Mouse (Mus musculus) testis, postnatal 14 days (tissue): ENCODE results near the gene Bcl2l15.
A peak's percentile ranks its signal among the peaks of the same experiment; 100 is the strongest.
"Not testable (repeated sequence)": the region's sequence is repeated elsewhere in the genome, so short reads cannot be mapped to it uniquely, and the experiment has no call there.

Source experiments
- DNase-seq: peaks from one replicate; pipeline ENCODE4 v3.0.0; 2021; ENCODE audit warnings: low spot score

Gene Bcl2l15

DNA sequence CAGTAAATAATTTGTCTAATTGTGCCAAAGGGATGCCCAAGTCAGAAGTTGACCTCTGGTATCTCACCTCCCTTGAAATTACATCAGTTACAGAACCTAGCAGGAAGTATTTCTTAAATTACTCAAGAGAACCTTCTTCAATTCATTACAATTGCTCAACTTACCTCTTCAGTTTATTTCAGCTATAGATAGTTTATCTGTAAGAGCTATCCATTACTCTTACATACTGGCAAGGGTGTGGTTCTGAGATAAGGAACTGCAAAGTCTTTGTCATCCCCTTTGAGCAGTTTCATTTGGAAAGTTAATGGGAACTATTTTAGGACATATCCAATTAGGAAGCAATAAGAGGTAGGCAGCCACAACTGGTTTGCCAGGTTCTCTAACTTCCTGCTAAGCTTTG lies at the start of gene Bcl2l15:
Gene Bcl2l15 (plus strand): TSS at position 176 of the 400 bp plus-strand sequence.
- no peak for DNase-seq

DNA sequence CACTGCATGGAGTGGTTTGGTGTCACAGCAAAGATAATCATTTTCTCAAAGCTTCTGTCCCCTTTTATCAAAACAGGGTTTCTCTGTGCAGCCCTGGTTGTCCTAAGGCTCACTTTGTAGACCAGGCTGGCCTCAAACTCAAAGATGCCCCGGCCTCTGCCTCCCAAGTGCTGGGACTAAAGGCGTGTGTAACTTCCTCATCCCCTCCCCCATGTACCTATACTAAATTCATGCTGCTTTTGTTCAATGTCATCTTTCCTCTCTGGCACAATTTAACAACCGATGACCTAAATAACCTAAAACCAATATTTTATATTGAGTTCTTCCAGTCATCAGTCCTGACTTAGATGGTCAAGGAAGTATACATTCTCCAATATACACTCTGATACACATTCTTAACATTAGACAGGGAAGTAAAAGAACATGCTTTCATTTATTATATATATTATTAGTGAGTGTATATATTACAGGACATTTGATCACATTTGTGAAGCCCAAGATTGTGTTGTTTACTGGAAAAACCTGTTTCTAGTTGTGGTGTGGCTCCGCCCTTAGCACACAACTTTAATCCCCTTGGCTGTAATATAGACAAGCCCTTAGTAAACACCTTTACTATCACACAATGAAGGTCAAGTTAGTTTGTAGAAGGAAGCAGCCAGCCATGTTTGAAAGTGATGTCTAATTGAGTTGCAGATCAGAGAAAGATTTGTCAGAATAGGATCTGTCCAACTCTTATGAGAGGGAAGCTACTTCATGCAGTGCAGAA lies 49.4 kb upstream of the Bcl2l15 start:
- DNase-seq, result no peak

DNA sequence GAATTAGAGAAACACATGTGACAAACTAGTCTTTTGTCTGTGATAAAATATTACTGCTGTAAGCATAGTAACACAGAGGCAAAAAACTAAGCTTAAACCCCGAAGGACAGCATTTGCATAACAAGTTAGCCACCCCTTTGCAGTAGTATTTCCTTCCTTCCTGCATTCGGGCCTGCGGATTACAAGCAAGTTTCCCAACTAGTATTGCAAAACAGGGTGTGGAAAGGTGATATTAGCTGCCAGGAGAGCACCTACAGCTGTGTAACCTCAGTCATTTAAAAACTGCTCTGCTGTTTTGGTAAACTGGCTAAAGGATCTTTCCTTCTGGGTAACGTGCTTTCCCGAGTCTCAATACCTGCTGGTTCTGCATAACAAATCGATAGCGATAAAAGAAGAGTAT lies 45.2 kb upstream of the Bcl2l15 start:
- DNase-seq, result no peak

DNA sequence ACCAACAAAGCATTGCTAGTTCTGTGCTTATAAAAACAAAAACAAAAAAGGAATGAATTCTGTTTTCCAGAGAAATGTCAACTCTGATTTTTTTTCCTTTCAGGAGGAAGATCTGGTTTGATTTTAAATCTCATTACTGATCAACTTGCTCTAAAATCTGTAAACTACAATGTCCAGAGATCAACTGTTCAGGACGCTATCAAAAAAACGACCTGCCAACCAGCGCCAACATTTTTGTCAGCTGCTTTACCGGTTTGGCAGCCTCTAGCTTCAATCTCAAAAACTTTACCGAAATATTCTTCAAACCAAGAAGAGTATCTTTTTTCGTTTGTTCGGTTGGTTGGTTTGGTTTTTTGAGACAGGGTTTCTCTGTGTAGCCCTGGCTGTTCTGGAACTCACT lies 43.3 kb upstream of the Bcl2l15 start:
- DNase-seq, result no peak

DNA sequence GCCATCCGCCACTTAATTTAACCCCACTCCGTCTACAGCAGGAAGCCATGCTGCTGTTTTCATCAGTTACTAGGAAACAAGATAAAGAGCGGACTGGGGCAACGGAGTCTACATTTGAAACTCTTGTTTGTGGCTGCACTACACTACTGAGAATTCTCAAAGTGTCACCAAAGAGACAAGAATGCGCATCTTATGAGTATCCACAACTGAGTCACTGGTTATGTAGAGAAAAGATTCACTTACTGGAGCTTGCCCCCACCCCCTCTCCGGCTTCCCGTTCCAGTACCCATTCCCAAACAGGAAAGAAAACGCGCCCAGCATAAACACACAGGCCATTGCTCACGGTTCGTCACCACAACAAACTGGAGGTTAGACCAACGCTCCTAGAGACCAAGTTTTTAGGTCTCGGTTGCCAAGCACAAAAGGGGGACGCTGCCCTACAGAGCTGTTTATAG lies 42.5 kb upstream of the Bcl2l15 start:
- DNase-seq, result no peak

DNA sequence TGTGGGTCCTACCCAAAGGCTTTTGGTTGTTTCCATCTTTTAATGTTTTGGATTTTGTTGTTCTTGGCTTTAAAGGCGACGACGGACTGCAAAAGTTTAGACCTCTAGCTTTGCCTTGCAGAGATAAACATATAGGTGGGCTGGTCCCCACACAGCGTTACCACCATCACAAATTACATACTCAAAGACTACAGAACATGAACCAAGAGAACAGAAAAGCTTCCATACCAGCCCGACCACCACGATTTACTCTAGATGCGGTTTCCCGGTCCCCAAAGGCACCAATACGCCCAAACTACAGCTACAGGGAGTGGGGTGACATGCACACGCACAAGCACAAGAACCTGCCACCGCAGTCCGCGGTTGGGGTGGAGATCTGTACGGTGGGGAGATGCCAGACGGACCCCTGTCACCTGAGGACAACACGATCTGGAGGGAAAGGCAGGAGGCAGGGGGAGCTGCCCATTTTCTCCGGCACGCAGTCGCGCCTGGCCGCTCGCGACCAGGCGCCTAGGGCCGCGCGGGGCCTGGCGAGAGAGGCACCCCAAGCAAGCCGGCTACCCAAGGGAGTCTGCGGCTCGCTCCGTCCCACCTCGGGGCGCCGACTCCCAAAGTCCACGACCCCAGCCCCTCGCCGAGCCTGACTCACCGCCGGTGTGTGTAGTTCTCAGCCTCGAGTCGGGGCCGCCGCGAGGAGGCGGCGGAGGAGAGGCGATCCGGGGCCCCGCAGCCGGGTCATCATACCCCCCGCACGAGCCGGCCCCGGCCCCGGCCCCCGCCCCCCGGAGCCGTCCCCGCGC lies 41.9 kb upstream of the Bcl2l15 start:
- peak; percentile 67 for DNase-seq

DNA sequence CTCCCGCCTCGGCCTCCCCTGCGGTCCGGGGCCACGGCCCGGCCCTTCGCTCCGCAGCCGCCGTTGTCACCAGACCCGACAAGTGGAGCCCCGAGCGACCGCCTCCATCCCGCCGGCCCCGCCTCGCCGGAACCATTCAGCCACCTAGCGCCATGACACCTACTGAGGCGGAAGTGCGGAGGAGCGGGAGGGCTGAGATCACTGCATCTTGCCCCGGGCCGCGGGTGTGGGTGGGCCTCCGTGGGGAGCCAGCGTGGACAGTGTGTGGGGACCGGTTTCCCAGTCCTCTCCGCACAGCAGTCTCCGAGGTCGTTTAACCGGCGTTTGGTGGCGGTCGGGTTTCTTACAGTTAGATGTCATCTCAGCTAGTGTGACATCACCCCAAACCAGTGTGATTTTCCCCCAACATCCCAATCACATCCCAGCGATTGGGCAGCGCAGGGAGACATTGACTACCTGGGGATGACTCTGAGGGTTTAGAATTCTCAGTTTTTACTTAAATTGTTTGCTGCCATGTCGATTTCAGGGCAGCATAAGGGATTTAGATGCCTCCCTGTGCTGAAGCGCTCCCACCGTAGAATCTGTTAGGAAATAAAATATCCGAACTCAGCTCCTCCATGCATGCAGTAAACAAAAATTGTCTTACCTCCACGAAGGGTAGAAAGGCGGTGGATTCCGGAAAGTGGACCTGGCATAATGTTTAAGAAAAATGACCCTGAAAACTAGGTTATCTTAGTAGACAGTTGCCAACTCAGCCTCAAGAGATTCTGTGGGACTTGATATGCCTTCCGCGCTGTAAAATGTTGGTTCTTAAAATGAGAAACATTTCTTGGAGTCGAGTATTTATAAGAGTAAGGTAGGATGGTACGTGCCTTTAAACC lies 40.9 kb upstream of the Bcl2l15 start, which contains the start of gene Hipk1:
Gene Hipk1 (minus strand): TSS at position 334 of the 881 bp plus-strand sequence.
- DNase-seq, result peak; percentile 92

DNA sequence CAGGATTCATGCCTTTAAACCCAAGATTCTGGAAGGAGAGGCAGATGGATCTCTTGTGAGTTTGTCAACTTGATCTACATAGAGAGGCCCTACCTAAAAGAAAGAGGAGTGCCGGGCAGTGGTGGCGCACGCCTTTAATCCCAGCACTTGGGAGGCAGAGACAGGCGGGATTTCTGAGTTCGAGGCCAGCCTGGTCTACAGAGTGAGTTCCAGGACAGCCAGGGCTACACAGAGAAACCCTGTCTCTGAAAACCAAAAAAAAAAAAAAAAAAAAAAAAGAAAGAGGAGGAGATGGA lies 40.3 kb upstream of the Bcl2l15 start:
- not testable (repeated sequence) for DNase-seq

DNA sequence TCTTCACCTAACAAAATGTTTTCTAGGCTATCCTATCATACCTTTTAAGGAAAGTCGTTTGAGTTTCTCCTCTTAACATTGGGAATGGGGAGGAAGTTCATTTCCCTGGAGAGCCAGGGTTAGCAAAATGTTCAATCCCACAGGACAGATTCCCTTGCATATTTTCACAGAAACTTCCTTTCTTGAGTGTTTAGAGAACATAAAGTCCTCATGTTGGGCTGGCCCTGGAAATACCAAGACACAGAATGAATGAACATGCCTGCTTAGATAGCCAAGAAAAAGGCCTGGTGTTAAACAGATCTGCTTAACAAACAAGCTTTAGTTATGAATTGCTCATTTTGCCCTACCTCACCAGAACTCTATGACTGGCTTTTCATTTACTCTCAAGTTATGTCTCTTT lies 39.8 kb upstream of the Bcl2l15 start:
- DNase-seq, result no peak

DNA sequence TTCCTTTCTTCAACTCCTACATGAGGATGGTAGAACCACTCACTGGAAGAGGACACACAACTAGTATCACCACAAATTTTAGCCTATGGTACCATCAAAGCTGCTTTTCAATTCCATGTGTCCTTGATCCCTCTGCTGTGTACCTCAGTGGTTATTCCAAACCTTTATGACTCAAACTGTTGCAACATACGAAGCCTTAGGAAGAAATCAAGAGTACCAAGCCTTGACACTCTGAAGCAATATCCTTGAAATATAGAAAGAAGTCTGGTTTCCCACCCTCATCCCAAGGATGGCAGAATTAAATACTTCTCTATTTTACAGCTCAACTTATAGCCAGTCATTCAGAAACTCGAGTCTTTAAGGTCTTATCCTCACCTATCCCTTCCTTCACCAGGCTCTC lies 36.0 kb upstream of the Bcl2l15 start:
- no peak for DNase-seq

DNA sequence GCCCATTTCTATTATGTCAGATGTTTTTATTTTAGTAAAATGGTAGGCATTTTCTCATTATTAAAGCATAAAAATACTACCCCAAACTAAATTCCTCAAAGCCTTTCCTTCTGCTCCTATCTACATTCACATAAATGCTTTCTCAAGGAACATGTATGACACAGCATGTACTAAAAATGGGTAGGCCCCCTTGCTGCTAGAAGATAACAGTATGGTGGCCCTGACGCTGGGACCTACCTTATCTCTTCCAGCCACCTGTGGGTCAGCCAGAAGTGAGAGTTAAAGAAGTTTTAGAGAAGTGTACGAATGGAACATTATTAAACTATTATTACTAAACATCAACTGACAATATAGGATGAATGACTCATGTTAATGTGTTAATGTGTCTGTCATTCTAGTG lies 32.9 kb upstream of the Bcl2l15 start:
- DNase-seq, result no peak

DNA sequence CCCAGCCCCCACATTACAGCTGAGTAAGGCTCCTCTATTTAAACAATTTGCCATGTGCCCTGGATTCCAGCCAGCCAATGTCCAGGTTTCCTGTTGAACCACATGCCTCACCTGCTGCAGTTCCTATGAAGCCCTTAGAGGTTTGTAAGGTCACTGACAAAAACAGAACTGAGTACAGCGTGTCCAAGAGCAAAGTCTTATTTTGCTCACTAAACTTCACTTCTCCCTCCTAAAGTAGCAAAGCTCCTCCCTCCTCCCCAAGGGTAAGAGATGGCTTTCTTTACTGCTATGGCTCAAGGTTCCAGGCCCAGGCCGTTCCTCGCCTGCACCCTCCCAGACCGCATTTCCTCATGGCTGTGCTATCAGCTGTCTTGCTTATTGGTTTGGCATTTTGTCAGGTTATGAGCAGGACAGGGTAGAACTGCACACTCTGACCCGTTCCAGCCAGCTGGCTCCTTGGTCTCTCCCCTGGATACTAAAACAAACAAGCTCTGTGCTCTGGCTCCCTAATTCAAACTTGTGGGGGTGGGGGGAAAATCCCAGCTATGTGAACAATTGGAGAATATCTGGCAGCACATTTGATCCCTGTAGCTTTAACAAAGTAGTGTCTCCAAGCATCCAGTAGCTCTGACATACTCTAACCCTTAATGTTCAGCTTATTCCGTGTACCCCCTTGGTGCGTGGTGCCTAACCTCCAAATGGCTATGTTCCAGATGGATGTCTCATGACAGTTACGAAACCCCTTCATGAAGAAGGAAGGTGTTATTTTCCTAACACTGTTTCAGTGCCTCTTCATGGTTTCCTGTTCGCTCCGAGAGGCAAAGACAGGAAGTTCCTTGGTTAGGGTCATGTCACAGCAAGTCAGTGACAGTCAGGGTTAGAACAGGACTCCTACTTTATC lies 30.5 kb upstream of the Bcl2l15 start:
- peak; percentile 86 for DNase-seq

DNA sequence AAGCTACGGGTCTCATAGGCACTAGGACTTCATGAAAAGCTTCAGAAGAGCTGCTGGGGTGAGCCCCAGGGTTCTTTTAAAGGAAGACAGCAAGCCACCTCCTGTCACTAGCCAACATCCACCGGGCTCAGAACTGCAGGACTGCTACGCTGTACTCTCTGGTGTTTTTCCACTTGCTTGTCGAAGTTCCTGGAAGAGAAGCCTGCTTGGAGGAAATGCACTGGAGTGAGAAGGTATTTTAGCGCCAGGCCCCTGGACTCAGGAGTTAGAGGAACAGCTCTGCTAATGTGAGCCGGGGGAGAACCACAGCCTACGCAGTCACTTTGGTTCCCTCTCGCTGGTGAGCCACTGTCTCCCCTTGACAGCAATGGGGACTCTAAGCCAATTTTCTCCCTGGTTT lies 29.5 kb upstream of the Bcl2l15 start:
- no peak for DNase-seq

DNA sequence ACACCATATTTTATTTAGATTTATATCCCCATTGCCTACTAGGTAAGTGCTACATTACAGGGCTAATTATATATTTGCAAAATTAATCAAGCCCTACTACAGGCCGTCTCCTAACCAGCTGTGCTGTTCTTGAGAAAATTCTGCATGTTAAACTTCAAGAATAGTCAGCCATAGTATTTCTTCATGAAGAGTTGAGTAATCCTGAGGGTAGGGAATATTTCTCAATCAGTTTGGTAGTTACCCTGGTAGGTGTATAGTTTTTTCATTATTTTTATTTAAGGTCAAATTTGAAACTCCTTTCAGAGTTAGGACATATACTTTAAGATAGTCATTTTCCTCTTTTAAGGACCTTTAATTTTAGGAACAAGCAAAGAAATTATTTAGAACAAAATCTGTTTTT lies 26.7 kb upstream of the Bcl2l15 start:
- DNase-seq, result no peak

DNA sequence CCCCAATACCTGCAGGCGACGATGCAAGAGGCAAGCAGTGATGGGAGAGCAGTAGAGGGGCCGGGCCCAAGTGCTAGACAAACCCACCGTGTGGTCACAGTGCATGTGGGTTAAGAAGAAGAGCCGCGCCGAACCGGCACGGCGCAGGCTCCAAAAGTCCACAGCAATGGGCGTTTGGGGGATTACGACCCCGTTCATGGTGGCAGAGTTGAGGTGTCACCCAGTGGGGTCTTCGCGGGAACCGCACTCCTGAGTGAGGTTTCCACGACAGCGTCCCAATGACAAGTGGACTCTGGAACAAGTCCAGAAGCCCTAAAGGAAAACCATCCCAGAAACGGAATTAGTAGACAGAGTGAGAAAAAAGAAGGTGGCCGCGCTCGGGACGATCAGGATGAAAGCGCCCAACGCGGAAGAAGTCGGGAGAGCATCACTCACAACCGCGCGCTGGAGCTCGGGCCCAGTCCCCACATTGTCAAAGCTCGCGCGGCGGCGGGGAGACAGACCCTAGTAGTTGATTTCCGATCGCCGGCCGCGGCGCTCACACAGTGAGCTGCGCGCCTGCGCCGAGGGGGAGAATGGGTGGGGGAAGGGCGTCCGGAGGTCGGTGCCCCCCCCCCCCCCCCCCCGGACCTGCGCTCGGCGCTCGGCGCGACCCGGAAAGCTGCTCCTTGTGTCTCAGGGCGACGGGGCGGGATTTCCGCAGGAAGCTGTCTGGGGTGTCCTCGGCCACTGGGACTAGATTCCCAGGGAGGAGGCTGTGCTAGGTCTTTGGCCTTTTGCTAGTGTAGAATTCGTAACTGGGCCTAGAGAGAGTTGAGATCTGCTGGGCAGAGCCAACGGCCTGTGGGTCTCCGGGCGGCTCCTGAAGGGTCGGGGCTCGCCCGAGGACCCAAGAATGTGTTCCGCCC lies 23.3 kb upstream of the Bcl2l15 start, which contains the start of the genes Dclre1b, Ap4b1 and Gm43064:
Gene Dclre1b (minus strand): TSS at position 554 of the 908 bp plus-strand sequence.
Gene Ap4b1 (plus strand): TSS at position 630 of the 908 bp plus-strand sequence.
Gene Gm43064 (plus strand): TSS at position 683 of the 908 bp plus-strand sequence.
- DNase-seq, result peak; percentile 91

DNA sequence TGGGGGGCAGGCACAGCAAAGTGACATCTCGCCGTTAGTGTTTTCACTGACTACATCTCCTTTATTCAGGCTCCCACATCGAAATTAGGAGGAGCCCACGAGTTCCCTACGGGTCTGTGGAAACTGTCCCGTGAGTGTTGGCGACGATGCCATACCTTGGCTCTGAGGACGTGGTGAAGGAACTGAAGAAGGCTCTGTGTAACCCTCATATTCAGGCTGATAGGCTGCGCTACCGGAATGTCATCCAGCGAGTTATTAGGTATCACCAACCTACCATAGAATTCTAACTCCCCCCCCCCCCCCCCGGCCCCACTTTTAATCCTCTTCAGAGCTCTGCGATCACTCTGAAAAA lies 22.6 kb upstream of the Bcl2l15 start:
- no peak for DNase-seq

DNA sequence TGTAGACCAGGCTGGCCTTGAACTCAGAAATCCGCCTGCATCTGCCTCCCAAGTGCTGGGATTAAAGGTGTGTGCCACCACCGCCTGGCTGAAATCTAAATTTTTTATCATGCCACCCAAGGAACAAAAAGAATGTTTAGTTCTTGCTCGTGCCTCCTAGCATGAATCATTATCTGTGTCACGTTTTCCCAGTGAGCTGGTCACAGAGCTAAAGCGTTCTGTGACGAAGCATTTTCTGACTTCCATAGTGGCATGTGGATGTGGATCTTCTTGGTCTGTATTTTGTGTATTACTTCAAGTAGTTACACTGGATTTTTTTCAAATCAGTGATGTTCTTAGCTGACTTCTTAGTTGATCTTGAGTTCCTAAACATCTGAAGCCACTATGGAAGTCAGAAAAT lies 21.4 kb upstream of the Bcl2l15 start:
- DNase-seq, result no peak

DNA sequence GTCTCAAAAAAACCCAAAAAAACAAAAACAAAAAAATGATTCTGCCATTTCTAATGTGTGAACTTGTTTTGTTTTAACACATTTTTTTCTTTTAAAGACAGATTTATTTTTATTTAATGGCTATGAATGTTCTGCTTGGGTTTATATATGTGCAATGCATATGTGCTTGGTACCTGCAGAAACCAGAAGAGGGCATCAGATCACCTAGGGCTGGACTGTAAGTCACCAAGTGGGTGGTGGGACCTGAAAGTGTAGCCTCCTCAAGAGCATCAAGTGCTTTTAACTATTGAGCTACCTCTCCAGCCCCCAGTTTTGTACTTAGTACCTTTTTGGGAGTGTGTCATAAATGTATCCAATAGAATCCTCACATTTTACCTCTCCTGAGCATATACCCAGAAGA lies 4.9 kb upstream of the Bcl2l15 start:
- no peak for DNase-seq

DNA sequence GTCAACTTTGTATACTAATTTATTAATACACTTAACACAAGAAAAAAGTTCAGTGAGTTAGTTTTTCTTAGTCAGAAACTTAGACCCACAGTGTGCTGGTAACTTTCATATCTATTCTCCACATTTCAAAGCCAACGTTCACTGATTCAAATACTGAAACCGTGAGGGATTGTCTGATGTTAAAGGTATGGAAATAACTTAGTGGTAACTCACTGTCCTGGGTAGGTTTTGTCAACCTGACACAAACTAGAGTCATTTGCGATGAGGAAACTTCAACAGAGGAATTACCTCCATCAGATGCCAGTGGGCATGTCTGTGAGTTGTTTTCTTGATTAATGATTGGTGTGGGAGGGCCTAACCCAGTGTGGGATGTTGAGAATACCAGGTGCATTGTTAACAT lies 3.4 kb upstream of the Bcl2l15 start:
- DNase-seq, result no peak

DNA sequence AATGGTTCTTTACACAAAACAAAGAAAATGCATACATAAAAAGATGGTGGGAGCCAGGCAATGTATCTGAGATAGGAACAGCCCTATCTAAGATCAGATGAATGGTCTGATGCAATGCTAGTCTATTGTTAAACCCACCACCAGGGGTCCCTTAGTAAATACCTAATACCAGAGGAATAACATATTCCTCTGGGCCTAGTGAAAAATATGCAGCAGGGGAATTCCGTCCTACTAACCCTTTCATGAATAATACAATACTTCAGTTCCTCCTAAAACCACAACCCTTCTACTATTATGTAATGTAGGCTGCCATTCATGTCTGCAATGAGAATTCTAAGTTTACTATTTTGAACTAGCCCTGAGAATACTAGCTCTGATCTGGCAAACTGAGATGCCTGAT lies 1.7 kb upstream of the Bcl2l15 start:
- not testable (repeated sequence) for DNase-seq
